Mouse (Mus musculus): Measurements from ENCODE around the gene Cldn13. TPM values are rescaled to one million over a fixed set of nuclear protein-coding genes. Genes with fewer than 3 reads are reported as not detected.

The Cldn13 gene
- polyA plus RNA-seq, 1 experiment from 2014 or later = not detected

- Histone ChIP-seq H3K27me3 (0 out of 2 replicates have a peak, but pooled peaks cover 7% of the 10 kb centered on the region), H3K9ac (peak overlapping the region; percentile 81), H3K4me2 (peak overlapping the region; percentile 90), H3K27ac (no peak overlapping the region), H3K4me3 (peak overlapping the region; percentile 64), H3K9me3 (no peaks in the 10 kb centered on the region), H3K4me1 (replicated peaks) (peaks cover 6% of the 10 kb centered on the region; the same call in 1 of the 2 replicates), H3K36me3 (no peaks in the 10 kb centered on the region)
- ATAC-seq (ENCODE audit: low FRiP score) = peak; percentile 32; the same call in 1 of the 2 replicates
- WGBS = 54% methylated on average over 9 of the region's 9 CpGs
These were observed 17.6 kb upstream of the Cldn13 start for GRCm38 (mm10) chr5:134932903-134933276.

- under 1% methylated on average over 41 of the region's 41 CpGs for WGBS
- peaks cover 6% of the 10 kb centered on the region; the same call in 1 of the 2 replicates for H3K4me1 ChIP-seq (replicated peaks)
These were observed 17.0 kb upstream of the Cldn13 start, which contains the start of gene Mettl27 for GRCm38 (mm10) chr5:134932179-134932902. Mettl27 (plus strand) TSS chr5:134932368.

GRCm38 (mm10) chr5:134929988-134930387 is 14.7 kb upstream of the Cldn13 start:
- Histone ChIP-seq H3K4me3 (no peak overlapping the region), H3K27me3 (0 out of 2 replicates have a peak, but pooled peaks cover 7% of the 10 kb centered on the region), H3K9me3 (no peaks in the 10 kb centered on the region), H3K4me2 (no peak overlapping the region), H3K27ac (no peak overlapping the region), H3K4me1 (replicated peaks) (peaks cover 6% of the 10 kb centered on the region; the same call in 1 of the 2 replicates), H3K36me3 (no peaks in the 10 kb centered on the region), H3K9ac (no peak overlapping the region)
- 85% methylated on average over 2 of the region's 2 CpGs for whole genome bisulfite sequencing
- ATAC-seq (ENCODE audit: low FRiP score) = no peak

More at GRCm38 (mm10) chr5:134932179-134932902, 17.0 kb upstream of the Cldn13 start, which contains the start of gene Mettl27:
- Histone ChIP-seq H3K4me3 (peak within 1 kb of the TSS; percentile 64), H3K9ac (peak within 1 kb of the TSS; percentile 81), H3K4me2 (peak within 1 kb of the TSS; percentile 90), H3K9me3 (no peaks in the 10 kb centered on the region), H3K36me3 (no peaks in the 10 kb centered on the region), H3K27me3 (0 out of 2 replicates have a peak, but pooled peaks cover 7% of the 10 kb centered on the region), H3K27ac (peak within 1 kb of the TSS; percentile 50; the same call in 1 of the 2 replicates)
- ATAC-seq (ENCODE audit: low FRiP score) = peak; percentile 94

- Histone ChIP-seq H3K9ac (no peak overlapping the region), H3K27ac (no peak overlapping the region), H3K4me1 (replicated peaks) (no peaks in the 10 kb centered on the region), H3K27me3 (0 out of 2 replicates have a peak, but pooled peaks cover 7% of the 10 kb centered on the region), H3K9me3 (no peaks in the 10 kb centered on the region), H3K36me3 (no peaks in the 10 kb centered on the region), H3K4me2 (no peak overlapping the region), H3K4me3 (no peak overlapping the region)
- 84% methylated on average over 4 of the region's 4 CpGs for WGBS
- ATAC-seq (ENCODE audit: low FRiP score) = no peak
These were observed 11.4 kb upstream of the Cldn13 start for GRCm38 (mm10) chr5:134926726-134927125.

- no peak for ATAC-seq (ENCODE audit: low FRiP score)
- no peaks in the 10 kb centered on the region for H3K36me3 ChIP-seq
- H3K4me2 ChIP-seq = no peak overlapping the region
- WGBS = 56% methylated on average over 6 of the region's 6 CpGs
- H3K9ac ChIP-seq = no peak overlapping the region
- no peaks in the 10 kb centered on the region for H3K27me3 ChIP-seq
- no peaks in the 10 kb centered on the region for H3K4me1 ChIP-seq (replicated peaks)
- no peak overlapping the region for H3K27ac ChIP-seq
- no peak overlapping the region for H3K4me3 ChIP-seq
- no peaks in the 10 kb centered on the region for H3K9me3 ChIP-seq
These were observed 7.8 kb upstream of the Cldn13 start for GRCm38 (mm10) chr5:134923141-134923540.

- ATAC-seq (ENCODE audit: low FRiP score) = no peak
- Histone ChIP-seq H3K27me3 (no peaks in the 10 kb centered on the region), H3K36me3 (no peaks in the 10 kb centered on the region), H3K9me3 (0 out of 2 replicates have a peak, but pooled peaks cover 6% of the 10 kb centered on the region), H3K27ac (no peak overlapping the region), H3K4me3 (no peak overlapping the region), H3K4me2 (no peak overlapping the region), H3K4me1 (replicated peaks) (no peaks in the 10 kb centered on the region), H3K9ac (no peak overlapping the region)
- 93% methylated on average over 8 of the region's 8 CpGs for WGBS
These were observed 5.8 kb upstream of the Cldn13 start for GRCm38 (mm10) chr5:134921106-134921505.

GRCm38 (mm10) chr5:134920106-134920687 is 4.9 kb upstream of the Cldn13 start:
- WGBS = 86% methylated on average over 6 of the region's 6 CpGs
- Histone ChIP-seq H3K9me3 (0 out of 2 replicates have a peak, but pooled peaks cover 6% of the 10 kb centered on the region), H3K36me3 (no peaks in the 10 kb centered on the region), H3K9ac (no peak overlapping the region), H3K4me3 (no peak overlapping the region), H3K4me2 (no peak overlapping the region), H3K27me3 (no peaks in the 10 kb centered on the region), H3K27ac (no peak overlapping the region), H3K4me1 (replicated peaks) (no peaks in the 10 kb centered on the region)
- ATAC-seq (ENCODE audit: low FRiP score) = no peak

GRCm38 (mm10) chr5:134919097-134919496 is 3.8 kb upstream of the Cldn13 start:
- H3K9me3 ChIP-seq = 0 out of 2 replicates have a peak, but pooled peaks cover 6% of the 10 kb centered on the region
- no peak for ATAC-seq (ENCODE audit: low FRiP score)
- H3K9ac ChIP-seq = no peak overlapping the region
- no peak overlapping the region for H3K27ac ChIP-seq
- no peaks in the 10 kb centered on the region for H3K36me3 ChIP-seq
- no peaks in the 10 kb centered on the region for H3K4me1 ChIP-seq (replicated peaks)
- no peak overlapping the region for H3K4me2 ChIP-seq
- H3K27me3 ChIP-seq = no peaks in the 10 kb centered on the region
- H3K4me3 ChIP-seq = no peak overlapping the region
- 92% methylated on average over 3 of the region's 3 CpGs for WGBS

- 51% methylated on average over 16 of the region's 16 CpGs for WGBS
- H3K27ac ChIP-seq = no peak overlapping the region
- H3K9ac ChIP-seq = no peak overlapping the region
- H3K4me2 ChIP-seq = no peak overlapping the region
- H3K4me3 ChIP-seq = no peak overlapping the region
- no peak for ATAC-seq (ENCODE audit: low FRiP score)
- 0 out of 2 replicates have a peak, but pooled peaks cover 6% of the 10 kb centered on the region for H3K9me3 ChIP-seq
- no peaks in the 10 kb centered on the region for H3K27me3 ChIP-seq
- no peaks in the 10 kb centered on the region for H3K4me1 ChIP-seq (replicated peaks)
- no peaks in the 10 kb centered on the region for H3K36me3 ChIP-seq
These were observed 2.9 kb upstream of the Cldn13 start for GRCm38 (mm10) chr5:134918071-134918832.

GRCm38 (mm10) chr5:134914510-134914909 is 816 bp downstream of the Cldn13 start:
- ATAC-seq (ENCODE audit: low FRiP score) = no peak
- Histone ChIP-seq H3K4me1 (replicated peaks) (no peaks in the 10 kb centered on the region), H3K4me2 (no peak overlapping the region), H3K9me3 (0 out of 2 replicates have a peak, but pooled peaks cover 6% of the 10 kb centered on the region), H3K27me3 (no peaks in the 10 kb centered on the region), H3K9ac (no peak overlapping the region), H3K4me3 (no peak overlapping the region), H3K27ac (no peak overlapping the region), H3K36me3 (no peaks in the 10 kb centered on the region)
- 85% methylated on average over 8 of the region's 8 CpGs for WGBS

- no peaks in the 10 kb centered on the region for H3K27me3 ChIP-seq
- H3K4me3 ChIP-seq = no peak overlapping the region
- H3K36me3 ChIP-seq = no peaks in the 10 kb centered on the region
- no peak overlapping the region for H3K4me2 ChIP-seq
- no peak overlapping the region for H3K27ac ChIP-seq
- 94% methylated on average over 4 of the region's 4 CpGs for WGBS
- 0 out of 2 replicates have a peak, but pooled peaks cover 6% of the 10 kb centered on the region for H3K9me3 ChIP-seq
- no peak for ATAC-seq (ENCODE audit: low FRiP score)
- no peaks in the 10 kb centered on the region for H3K4me1 ChIP-seq (replicated peaks)
- no peak overlapping the region for H3K9ac ChIP-seq
These were observed 1.6 kb downstream of the Cldn13 start for GRCm38 (mm10) chr5:134913753-134914152.

GRCm38 (mm10) chr5:134913352-134913751 is 2.0 kb downstream of the Cldn13 start:
- 90% methylated on average over 3 of the region's 3 CpGs for WGBS
- H3K9me3 ChIP-seq = 0 out of 2 replicates have a peak, but pooled peaks cover 6% of the 10 kb centered on the region
- H3K36me3 ChIP-seq = no peaks in the 10 kb centered on the region
- no peak overlapping the region for H3K4me2 ChIP-seq
- H3K9ac ChIP-seq = no peak overlapping the region
- H3K4me1 ChIP-seq (replicated peaks) = no peaks in the 10 kb centered on the region
- no peak for ATAC-seq (ENCODE audit: low FRiP score)
- no peak overlapping the region for H3K4me3 ChIP-seq
- H3K27me3 ChIP-seq = no peaks in the 10 kb centered on the region
- no peak overlapping the region for H3K27ac ChIP-seq
